Mouse (Mus musculus) midbrain, embryonic 14.5 days (tissue): Measurements from ENCODE around the gene Pet100. TPM values are rescaled to one million over a fixed set of nuclear protein-coding genes. Genes with fewer than 3 reads are reported as not detected.

Source experiments
- polyA plus RNA-seq: library from polyadenylated mRNA; unstranded; fragments of >200 nt; fragmentation: Nextera tagmentation; extraction: Ambion mirVana; gene quantifications from 2 replicates; pipeline ENCODE4 v1.2.1, GENCODE M21; 2014

Pet100 gene
- polyA plus RNA-seq, 1 experiment from 2014 or later = 95.5 TPM

Other genes starting within 250 kb of the Pet100 start
- 12.5 and 13.2 TPM in 2 replicates for gene Arhgef18, start 228.5 kb upstream of the Pet100 start, polyA plus RNA-seq
- 3.2 and 3.9 TPM in 2 replicates for gene Pex11g, start 153.9 kb upstream of the Pet100 start, polyA plus RNA-seq
- gene Tex45, start 150.7 kb upstream of the Pet100 start, polyA plus RNA-seq = 0.18 and 0.58 TPM in 2 replicates
- 53.0 and 80.8 TPM in 2 replicates for gene Zfp358, start 128.4 kb upstream of the Pet100 start, polyA plus RNA-seq
- 76.7 and 78.9 TPM in 2 replicates for gene Mcoln1, start 121.1 kb upstream of the Pet100 start, polyA plus RNA-seq
- gene Pnpla6, start 106.2 kb upstream of the Pet100 start, polyA plus RNA-seq = 26.4 and 31.1 TPM in 2 replicates
- gene C330021F23Rik, start 53.6 kb upstream of the Pet100 start, polyA plus RNA-seq = 0.27 and 0.70 TPM in 2 replicates
- gene Camsap3, start 34.3 kb upstream of the Pet100 start, polyA plus RNA-seq = 43.1 and 49.0 TPM in 2 replicates
- gene Xab2, start 232 bp upstream of the Pet100 start, polyA plus RNA-seq = 47.5 and 51.1 TPM in 2 replicates
- 6.5 and 12.4 TPM in 2 replicates for gene Pcp2, start 4.0 kb downstream of the Pet100 start, polyA plus RNA-seq
- 21.3 and 26.6 TPM in 2 replicates for gene Stxbp2, start 9.4 kb downstream of the Pet100 start, polyA plus RNA-seq
- gene Retn, start 34.2 kb downstream of the Pet100 start, polyA plus RNA-seq = 0.70 TPM in 1 of 2 replicates, not detected in the other
- 0.14 TPM in 1 of 2 replicates, not detected in the other for gene Mcemp1, start 44.2 kb downstream of the Pet100 start, polyA plus RNA-seq
- 16.4 and 28.1 TPM in 2 replicates for gene Fcor, start 50.8 kb downstream of the Pet100 start, polyA plus RNA-seq
- 48.0 and 56.9 TPM in 2 replicates for gene Trappc5, start 54.8 kb downstream of the Pet100 start, polyA plus RNA-seq
- 0.32 and 0.38 TPM in 2 replicates for gene Fcer2a, start 72.6 kb downstream of the Pet100 start, polyA plus RNA-seq
- gene Clec4g, start 99.1 kb downstream of the Pet100 start, polyA plus RNA-seq = not detected in 2 replicates
- gene Cd209a, start 127.4 kb downstream of the Pet100 start, polyA plus RNA-seq = not detected in 2 replicates
- gene Cd209e, start 232.8 kb downstream of the Pet100 start, polyA plus RNA-seq = not detected in 2 replicates